Mouse (Mus musculus) embryonic facial prominence, embryonic 14.5 days (tissue): ENCODE results near the gene Cyp2d11. TPM values are rescaled to one million over a fixed set of nuclear protein-coding genes. Genes with fewer than 3 reads are reported as not detected.
"Not testable (repeated sequence)": the region's sequence is repeated elsewhere in the genome, so short reads cannot be mapped to it uniquely, and the experiment has no call there.

Experiments used
- ATAC-seq: fragments of 200-750 bp; cut with Nextera tagmentation; 2 replicates; pipeline ENCODE4 v1.8.0; 2017; ENCODE audit warnings: low read depth, moderate number of reproducible peaks, moderate TSS enrichment
- DNase-seq: peaks from one replicate; pipeline ENCODE4 v3.0.0-alpha.2; 2015; ENCODE audit warnings: low spot score
- H3K27ac ChIP-seq: fragments of 300-500 bp; sonication (generic); replicated peaks from 2 replicates; pipeline ENCODE4 v1.5.1; 2014; ENCODE audit warnings: low read depth, mild to moderate bottlenecking, low read length, moderate library complexity
- H3K27me3 ChIP-seq: fragments of 300-500 bp; sonication (generic); replicated peaks from 2 replicates; pipeline ENCODE4 v1.6.1; 2014; ENCODE audit warnings: low read length; ENCODE audit not compliant: control insufficient read depth, insufficient read depth
- H3K36me3 ChIP-seq: fragments of 300-500 bp; sonication (generic); 2 replicates; pipeline ENCODE4 v1.6.1; 2014; ENCODE audit warnings: low read length, mixed read lengths; ENCODE audit not compliant: control insufficient read depth, insufficient read depth
- H3K4me1 ChIP-seq: fragments of 300-500 bp; sonication (generic); 2 replicates; pipeline ENCODE4 v1.6.1; 2014; ENCODE audit warnings: antibody characterized with exemption, low read length; ENCODE audit not compliant: control insufficient read depth, insufficient read depth
- H3K4me2 ChIP-seq: fragments of 300-500 bp; sonication (generic); 2 replicates; pipeline ENCODE4 v1.6.1; 2014; ENCODE audit warnings: low read depth, mild to moderate bottlenecking, low read length, moderate library complexity, mixed read lengths
- H3K4me3 ChIP-seq: fragments of 300-500 bp; sonication (generic); 2 replicates; pipeline ENCODE4 v1.5.1; 2014; ENCODE audit warnings: low read depth, mild to moderate bottlenecking, low read length
- H3K9ac ChIP-seq: fragments of 300-500 bp; sonication (generic); 2 replicates; pipeline ENCODE4 v1.6.1; 2014; ENCODE audit warnings: low read depth, mild to moderate bottlenecking, low read length, moderate library complexity, mixed read lengths
- H3K9me3 ChIP-seq: fragments of 300-500 bp; sonication (generic); 2 replicates; pipeline ENCODE4 v1.6.1; 2016; ENCODE audit warnings: low read length; ENCODE audit not compliant: control insufficient read depth
- WGBS: fragments of 180-500 bp; shearing (Covaris S2); extraction: QIAGEN DNeasy Blood & Tissue Kit; methylation state at CpG from one replicate; pipeline ENCODE4 v1.1.7; 2014; 5-methylcytosine and 5-hydroxymethylcytosine counted together
- polyA plus RNA-seq: library from polyadenylated mRNA; unstranded; fragments of >200 nt; fragmentation: Nextera tagmentation; extraction: Ambion mirVana; gene quantifications from 2 replicates; pipeline ENCODE4 v1.2.1, GENCODE M21; 2014

Cyp2d11 gene
- not detected in 2 replicates for polyA plus RNA-seq

DNA sequence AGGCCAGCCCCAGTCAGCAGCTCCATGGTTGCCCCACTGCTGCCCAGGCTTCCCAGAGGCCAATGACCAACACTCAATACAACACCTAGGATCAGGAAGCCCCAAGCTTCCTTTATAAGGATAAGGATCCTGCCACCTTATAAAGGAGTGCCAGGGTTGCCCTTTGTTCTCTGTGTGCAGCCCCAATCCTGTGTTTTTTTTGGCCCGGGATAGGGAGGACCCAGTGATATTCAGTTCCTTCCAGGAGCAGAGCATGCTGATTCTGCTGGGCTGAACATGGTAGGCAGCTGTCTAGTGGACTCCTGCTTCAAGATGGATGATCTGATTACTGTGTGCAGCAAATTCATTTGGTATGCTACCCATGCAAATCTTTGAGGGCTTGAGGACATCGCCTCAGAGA, at the start of gene Cyp2d11:
Cyp2d11 (minus strand) TSS at position 101 of the 400 bp plus-strand sequence.
- H3K27me3 ChIP-seq, H3K36me3 ChIP-seq, H3K4me2 ChIP-seq, H3K4me1 ChIP-seq, H3K4me3 ChIP-seq, ATAC-seq, H3K27ac ChIP-seq, H3K9me3 ChIP-seq, DNase-seq, H3K9ac ChIP-seq: not testable (repeated sequence)
- WGBS: 76% methylated on average over 2 of the region's 2 CpGs

GRCm38 (mm10) chr15:82437975-82438617, 44.3 kb upstream of the Cyp2d11 start:
- DNase-seq: peak; percentile 2
- whole genome bisulfite sequencing: 58% methylated on average over 5 of the region's 5 CpGs
- H3K4me3 ChIP-seq: no peak overlapping the region
- H3K27me3 ChIP-seq: no peaks in the 10 kb centered on the region
- no peak for ATAC-seq
- H3K9me3 ChIP-seq: 0 out of 2 replicates have a peak, but pooled peaks cover 6% of the 10 kb centered on the region
- no peak overlapping the region for H3K27ac ChIP-seq
- H3K4me2 ChIP-seq: no peak overlapping the region
- H3K36me3 ChIP-seq: no peaks in the 10 kb centered on the region
- no peak overlapping the region for H3K9ac ChIP-seq
- H3K4me1 ChIP-seq: no peaks in the 10 kb centered on the region

DNA sequence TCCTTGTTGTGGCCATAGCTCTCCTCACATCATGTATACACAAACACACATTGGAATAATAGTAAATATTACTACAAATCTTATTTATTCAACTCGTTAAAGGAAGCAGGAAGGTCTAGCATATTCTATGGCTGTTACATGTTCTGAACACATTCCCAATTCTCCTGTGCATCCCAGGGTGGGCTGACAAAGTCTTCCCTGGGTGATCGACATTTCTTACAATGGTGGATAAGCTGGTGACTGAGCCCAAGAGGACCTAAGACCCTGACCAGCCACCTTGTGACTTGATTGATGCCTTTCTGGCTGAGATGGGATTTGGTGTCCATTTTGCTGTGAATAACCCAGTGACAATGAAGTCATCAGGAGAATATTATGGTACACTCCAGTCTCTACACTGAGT, 41.8 kb upstream of the Cyp2d11 start:
- ATAC-seq (no peak), DNase-seq (no peak)
- 0 out of 2 replicates have a peak, but pooled peaks cover 11% of the 10 kb centered on the region for H3K9me3 ChIP-seq
- no peaks in the 10 kb centered on the region for H3K27me3 ChIP-seq
- no peak overlapping the region for H3K27ac ChIP-seq
- no peak overlapping the region for H3K9ac ChIP-seq
- H3K4me2 ChIP-seq: no peak overlapping the region
- 79% methylated on average over 2 of the region's 2 CpGs for WGBS
- H3K4me3 ChIP-seq: no peak overlapping the region
- no peaks in the 10 kb centered on the region for H3K36me3 ChIP-seq
- H3K4me1 ChIP-seq: no peaks in the 10 kb centered on the region

GRCm38 (mm10) chr15:82435011-82435410, 41.2 kb upstream of the Cyp2d11 start:
- H3K36me3 ChIP-seq: no peaks in the 10 kb centered on the region
- no peak overlapping the region for H3K4me2 ChIP-seq
- no peaks in the 10 kb centered on the region for H3K4me1 ChIP-seq
- no peak overlapping the region for H3K9ac ChIP-seq
- no peak overlapping the region for H3K27ac ChIP-seq
- ATAC-seq: no peak
- no peak overlapping the region for H3K4me3 ChIP-seq
- peaks cover 17% of the 10 kb centered on the region for H3K9me3 ChIP-seq
- no peak for DNase-seq
- no peaks in the 10 kb centered on the region for H3K27me3 ChIP-seq
- WGBS: 86% methylated on average over 3 of the region's 3 CpGs

GRCm38 (mm10) chr15:82434541-82434940, 40.7 kb upstream of the Cyp2d11 start:
- Histone ChIP-seq H3K4me1 (no peaks in the 10 kb centered on the region), H3K36me3 (no peaks in the 10 kb centered on the region), H3K27me3 (no peaks in the 10 kb centered on the region), H3K4me3 (no peak overlapping the region), H3K27ac (no peak overlapping the region), H3K4me2 (no peak overlapping the region), H3K9me3 (peaks cover 22% of the 10 kb centered on the region), H3K9ac (no peak overlapping the region)
- ATAC-seq (no peak), DNase-seq (no peak)
- 91% methylated on average over 3 of the region's 3 CpGs for WGBS

GRCm38 (mm10) chr15:82433621-82434020, 39.8 kb upstream of the Cyp2d11 start:
- Histone ChIP-seq H3K4me2 (no peak overlapping the region), H3K36me3 (no peaks in the 10 kb centered on the region), H3K4me1 (no peaks in the 10 kb centered on the region), H3K9ac (no peak overlapping the region), H3K9me3 (peaks cover 22% of the 10 kb centered on the region), H3K27ac (no peak overlapping the region), H3K27me3 (no peaks in the 10 kb centered on the region), H3K4me3 (no peak overlapping the region)
- ATAC-seq: no peak
- no peak for DNase-seq
- WGBS: 94% methylated on average over 3 of the region's 3 CpGs

- Histone ChIP-seq H3K27me3 (no peaks in the 10 kb centered on the region), H3K36me3 (no peaks in the 10 kb centered on the region), H3K4me3 (no peak within 1 kb of the TSS), H3K9ac (no peak within 1 kb of the TSS), H3K4me1 (no peaks in the 10 kb centered on the region), H3K9me3 (peaks cover 26% of the 10 kb centered on the region), H3K27ac (no peak within 1 kb of the TSS), H3K4me2 (no peak within 1 kb of the TSS)
- DNase-seq: no peak
- no peak for ATAC-seq
These were observed 39.3 kb upstream of the Cyp2d11 start, which contains the start of gene Cyp2d9 for GRCm38 (mm10) chr15:82433137-82433536. Gene Cyp2d9 (plus strand): TSS chr15:82433437.

DNA sequence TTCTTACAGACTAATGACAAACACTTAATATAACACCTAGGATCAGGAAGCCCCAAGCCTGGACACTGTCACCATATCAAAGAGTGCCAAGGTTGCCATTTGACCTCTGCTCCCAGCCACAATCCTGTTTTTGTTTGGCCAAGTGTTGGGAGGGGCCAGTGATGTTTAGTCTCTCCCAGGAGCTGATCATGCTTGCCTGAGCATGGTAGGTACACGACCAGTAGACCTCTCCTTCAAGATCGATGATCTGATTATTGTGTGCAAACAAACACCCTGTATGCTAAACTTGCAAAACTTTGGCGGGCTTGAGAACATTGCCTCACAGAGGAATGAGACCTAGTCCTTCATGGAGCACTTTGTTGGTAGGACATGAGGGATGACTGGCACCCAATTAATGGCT, 29.6 kb upstream of the Cyp2d11 start:
- Histone ChIP-seq H3K27ac (no peak overlapping the region), H3K9ac (no peak overlapping the region), H3K4me3 (no peak overlapping the region), H3K36me3 (no peaks in the 10 kb centered on the region), H3K27me3 (no peaks in the 10 kb centered on the region), H3K4me2 (no peak overlapping the region), H3K4me1 (no peaks in the 10 kb centered on the region), H3K9me3 (peaks cover 8% of the 10 kb centered on the region; the same call in 1 of the 2 replicates)
- WGBS: 78% methylated on average over 3 of the region's 3 CpGs
- DNase-seq (no peak), ATAC-seq (no peak)

- Histone ChIP-seq H3K9ac (no peak overlapping the region), H3K27me3 (no peaks in the 10 kb centered on the region), H3K4me3 (no peak overlapping the region), H3K36me3 (no peaks in the 10 kb centered on the region), H3K27ac (no peak overlapping the region), H3K9me3 (peaks cover 3% of the 10 kb centered on the region; the same call in 1 of the 2 replicates), H3K4me2 (no peak overlapping the region), H3K4me1 (no peaks in the 10 kb centered on the region)
- 71% methylated on average over 4 of the region's 4 CpGs for WGBS
- DNase-seq (no peak), ATAC-seq (no peak)
These were observed 29.1 kb upstream of the Cyp2d11 start for GRCm38 (mm10) chr15:82422935-82423334.
